Mouse (Mus musculus): ENCODE measurements at regions not wholly inside any gene's neighbourhood (a gene's known extent, or its start where the extent isn't known, plus 50 kb on each side); places are given as distances from the start of the nearest gene placed in this dataset.

- Histone ChIP-seq H3K9ac (ENCODE audit: control insufficient read depth, low read depth, low read length, poor library complexity, severe bottlenecking) (no peak overlapping the region), H3K4me3 (ENCODE audit: control insufficient read depth in 1 of 2, insufficient read depth in 1 of 2, low read depth in 2 of 2, low read length in 2 of 2) (no peak overlapping the region), H3K36me3 (ENCODE audit: control insufficient read depth in 1 of 2, insufficient read depth in 2 of 2, low read length in 2 of 2) (no peaks in the 10 kb centered on the region; a peak in 1 of 4 replicates), H3K4me1 (ENCODE audit: control insufficient read depth in 1 of 2, insufficient read depth in 2 of 2, low read length in 2 of 2) (peaks cover 0 to 3% of the 10 kb centered on the region in 2 experiments; a peak in 1 of 4 replicates), H3K27ac (ENCODE audit: control insufficient read depth, low read depth, low read length) (no peak overlapping the region), H3K27me3 (ENCODE audit: control insufficient read depth in 1 of 2, insufficient read depth in 2 of 2, low read length in 2 of 2) (no peaks in the 10 kb centered on the region), H3K79me2 (ENCODE audit: control insufficient read depth, insufficient read depth, low read length, poor library complexity) (no peaks in the 10 kb centered on the region), H3K9me3 (replicated peaks; ENCODE audit: insufficient read depth, low read length) (no peaks in the 10 kb centered on the region)
- TF ChIP-seq KAT2A (conservative IDR thresholded peaks at IDR 0.05; ENCODE audit: low read depth, low read length) (no peak), ZMIZ1 (IDR thresholded peaks at IDR 0.05; ENCODE audit: low read depth, low read length) (no peak), MXI1 (IDR thresholded peaks at IDR 0.05; ENCODE audit: low read depth, low read length) (no peak), MYC (IDR thresholded peaks at IDR 0.05; ENCODE audit: low read depth, low read length) (no peak), HCFC1 (IDR thresholded peaks at IDR 0.05; ENCODE audit: low read depth, low read length) (no peak)
- no peak for DNase-seq (ENCODE audit: low read depth, low spot score)
Measured at GRCm38 (mm10) chr15:41283199-41283598, 1149.0 kb downstream of the 9330182O14Rik start.

- Histone ChIP-seq H3K79me2 (ENCODE audit: control insufficient read depth, insufficient read depth, low read length, poor library complexity) (no peaks in the 10 kb centered on the region), H3K9me3 (replicated peaks; ENCODE audit: insufficient read depth, low read length) (no peaks in the 10 kb centered on the region), H3K4me3 (ENCODE audit: control insufficient read depth in 1 of 2, insufficient read depth in 1 of 2, low read depth in 2 of 2, low read length in 2 of 2) (no peak overlapping the region), H3K27me3 (ENCODE audit: control insufficient read depth in 1 of 2, insufficient read depth in 2 of 2, low read length in 2 of 2) (no peaks in the 10 kb centered on the region), H3K27ac (ENCODE audit: control insufficient read depth, low read depth, low read length) (no peak overlapping the region), H3K9ac (ENCODE audit: control insufficient read depth, low read depth, low read length, poor library complexity, severe bottlenecking) (no peak overlapping the region), H3K4me1 (ENCODE audit: control insufficient read depth in 1 of 2, insufficient read depth in 2 of 2, low read length in 2 of 2) (peaks cover 0 to 3% of the 10 kb centered on the region in 2 experiments; a peak in 1 of 4 replicates), H3K36me3 (ENCODE audit: control insufficient read depth in 1 of 2, insufficient read depth in 2 of 2, low read length in 2 of 2) (no peaks in the 10 kb centered on the region; a peak in 1 of 4 replicates)
- TF ChIP-seq NRF1 (IDR thresholded peaks at IDR 0.05; ENCODE audit: insufficient read depth, low read depth, low read length, poor library complexity, severe bottlenecking), result no peak
- peak; percentile 74; the same call in 1 of the 2 replicates for TF ChIP-seq TCF12 (IDR thresholded peaks at IDR 0.05; ENCODE audit: low read depth, low read length)
- TF ChIP-seq GABPA (IDR thresholded peaks at IDR 0.05; ENCODE audit: low read depth, low read length), result no peak
- no peak for TF ChIP-seq USF1 (IDR thresholded peaks at IDR 0.05; ENCODE audit: low read depth, low read length)
- peak; percentile 47; the same call in 1 of the 2 replicates for TF ChIP-seq ETS1 (IDR thresholded peaks at IDR 0.05; ENCODE audit: low read depth, low read length)
- TF ChIP-seq SIN3A (IDR thresholded peaks at IDR 0.05; ENCODE audit: low read length), result no peak
- TF ChIP-seq RCOR1 (IDR thresholded peaks at IDR 0.05; ENCODE audit: low read depth, low read length), result no peak
- peak in 1 of 2 experiments; percentile 67; a peak in 2 of 4 replicates for TF ChIP-seq EP300 (IDR thresholded peaks at IDR 0.05; ENCODE audit: low read depth in 1 of 2, low read length in 2 of 2)
- no peak for TF ChIP-seq USF2 (IDR thresholded peaks at IDR 0.05; ENCODE audit: borderline replicate concordance in 1 of 2, insufficient read depth in 1 of 2, low read depth in 1 of 2, low read length in 2 of 2)
- DNase-seq (ENCODE audit: low read depth, low spot score), result no peak
Measured at GRCm38 (mm10) chr15:41286809-41287413, 1152.7 kb downstream of the 9330182O14Rik start.

Measured in MEL (cell line).